Mouse (Mus musculus): ENCODE measurements at regions not wholly inside any gene's neighbourhood (a gene's known extent, or its start where the extent isn't known, plus 50 kb on each side); places are given as distances from the start of the nearest gene placed in this dataset.

- ATAC-seq (replicated peaks; ENCODE audit: insufficient number of reproducible peaks, low FRiP score, low TSS enrichment, poor library complexity, severe bottlenecking) = no peak
These were observed 54.5 kb downstream of the Gm10260 start for GRCm38 (mm10) chr13:97705926-97706325.

- ATAC-seq (replicated peaks; ENCODE audit: insufficient number of reproducible peaks, low FRiP score, low TSS enrichment, poor library complexity, severe bottlenecking) = no peak
These were observed 55.9 kb downstream of the Gm10260 start for GRCm38 (mm10) chr13:97704541-97704940.

DNA sequence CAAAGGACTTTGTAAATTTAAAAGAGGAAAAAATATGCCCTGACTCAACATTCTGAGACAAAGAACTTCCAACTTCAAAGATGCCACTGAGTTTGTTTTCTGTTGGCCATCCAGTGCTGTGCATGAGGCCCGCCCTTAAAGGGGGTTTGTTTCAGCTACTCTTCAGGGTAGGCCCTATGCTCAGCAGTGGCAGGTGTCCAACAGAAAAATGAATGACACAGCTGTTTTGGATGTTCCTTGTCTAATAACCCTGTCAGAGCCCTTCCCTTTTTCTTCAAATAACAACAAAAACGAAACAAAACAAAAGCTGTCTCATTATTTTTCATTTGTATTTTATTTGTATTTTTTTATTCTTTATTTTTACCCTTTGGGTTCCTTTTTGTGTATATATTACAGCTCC, 61.5 kb downstream of the Gm10260 start:
- ATAC-seq (replicated peaks; ENCODE audit: insufficient number of reproducible peaks, low FRiP score, low TSS enrichment, poor library complexity, severe bottlenecking) = no peak

DNA sequence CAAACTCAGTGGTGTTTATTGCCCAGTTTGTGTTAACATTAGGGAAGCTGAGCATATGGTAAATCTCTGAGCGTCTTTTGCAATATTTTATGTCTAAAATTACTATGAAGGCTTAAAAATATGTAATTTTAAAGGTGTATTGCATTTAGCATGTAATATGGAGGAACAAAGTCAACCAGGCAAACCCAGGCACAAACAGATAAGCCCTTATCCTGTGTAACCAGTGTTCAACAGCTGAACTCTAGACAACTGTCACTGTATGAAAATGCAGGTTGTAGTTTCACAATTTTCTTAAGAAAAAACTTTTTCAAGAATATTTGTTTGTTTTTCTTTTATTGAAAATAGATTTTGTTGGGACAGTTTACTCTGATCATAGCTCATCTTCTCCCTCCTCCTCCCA, 62.1 kb downstream of the Gm10260 start:
- ATAC-seq (replicated peaks; ENCODE audit: insufficient number of reproducible peaks, low FRiP score, low TSS enrichment, poor library complexity, severe bottlenecking) = no peak

- ATAC-seq (replicated peaks; ENCODE audit: insufficient number of reproducible peaks, low FRiP score, low TSS enrichment, poor library complexity, severe bottlenecking) = no peak
These were observed 63.2 kb downstream of the Gm10260 start for GRCm38 (mm10) chr13:97697262-97697661.

DNA sequence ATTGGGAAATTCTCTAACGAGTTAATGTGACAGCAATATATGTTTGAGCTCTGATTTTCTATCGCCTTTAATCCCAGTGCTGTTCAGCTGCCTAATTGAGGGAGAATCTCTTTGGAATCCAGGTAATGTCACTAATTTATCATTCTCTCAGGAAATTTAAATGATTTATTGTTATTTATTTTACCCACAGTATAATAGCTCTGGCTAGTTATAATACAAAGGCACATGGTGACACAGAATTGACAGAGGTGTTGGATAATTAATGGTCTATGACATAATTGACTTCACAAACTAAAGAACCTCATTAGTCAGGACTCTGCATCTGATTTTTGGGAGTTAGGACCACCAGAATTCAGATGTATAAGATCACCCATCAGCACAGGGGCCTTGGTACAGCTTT, 65.4 kb downstream of the Gm10260 start:
- ATAC-seq (replicated peaks; ENCODE audit: insufficient number of reproducible peaks, low FRiP score, low TSS enrichment, poor library complexity, severe bottlenecking) = no peak

DNA sequence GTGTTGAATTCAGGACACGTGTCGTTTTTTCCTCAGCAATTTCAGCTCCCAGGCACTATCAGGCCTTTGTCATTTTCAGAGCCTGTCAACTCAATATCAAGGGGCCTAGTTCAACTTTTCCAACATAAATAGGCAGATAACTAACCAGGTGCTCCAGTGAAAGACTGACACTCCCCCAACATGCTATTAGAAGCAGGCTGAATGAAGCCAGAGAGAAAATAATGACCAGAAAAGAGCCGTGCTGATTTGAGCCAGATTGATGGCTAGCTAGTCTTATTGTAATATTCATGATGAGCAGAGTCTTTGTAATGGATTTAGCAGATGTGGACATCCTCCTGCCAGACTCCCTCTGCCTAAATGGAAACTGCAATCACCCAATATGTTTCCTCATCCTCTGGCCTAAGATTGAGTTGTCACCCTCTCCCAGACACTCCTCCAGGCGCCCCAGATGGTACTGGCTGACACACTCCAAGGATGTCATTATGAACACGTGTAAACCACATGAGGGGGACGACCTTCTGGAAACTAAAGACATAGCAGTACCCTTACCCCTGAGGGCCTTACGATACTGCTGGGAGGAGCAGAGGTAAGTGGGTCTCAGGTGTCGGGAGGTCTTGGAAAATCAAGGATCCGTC, 66.0 kb downstream of the Gm10260 start:
- ATAC-seq (replicated peaks; ENCODE audit: insufficient number of reproducible peaks, low FRiP score, low TSS enrichment, poor library complexity, severe bottlenecking) = no peak

DNA sequence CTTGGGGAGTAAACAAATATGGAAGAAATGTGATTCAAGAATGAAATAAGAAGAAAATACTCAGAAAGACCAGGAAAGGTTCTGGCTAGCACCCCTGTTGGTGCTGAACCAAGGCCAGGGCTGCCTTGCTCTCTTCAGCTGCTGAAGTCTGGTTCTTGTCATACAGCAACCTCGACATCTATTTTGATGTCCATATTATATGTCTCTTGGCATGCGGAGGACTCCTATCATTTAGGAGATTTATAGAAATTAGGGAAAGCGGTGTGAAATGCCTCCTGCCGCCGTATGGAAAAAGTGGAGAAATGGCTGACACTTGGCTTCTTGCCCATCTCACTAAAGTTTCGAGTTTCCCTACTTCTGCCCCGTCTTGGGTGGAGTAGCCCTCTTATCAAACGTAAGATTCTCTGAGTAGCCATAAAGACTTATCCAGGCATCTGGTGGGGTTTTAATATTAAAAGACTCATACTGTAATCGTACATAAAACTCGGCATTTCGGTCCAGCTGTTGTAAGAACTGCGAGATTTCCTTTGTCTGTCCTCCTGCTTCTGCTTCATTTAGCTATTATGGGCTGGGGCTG, 72.0 kb downstream of the Gm10260 start:
- ATAC-seq (replicated peaks; ENCODE audit: insufficient number of reproducible peaks, low FRiP score, low TSS enrichment, poor library complexity, severe bottlenecking) = no peak

DNA sequence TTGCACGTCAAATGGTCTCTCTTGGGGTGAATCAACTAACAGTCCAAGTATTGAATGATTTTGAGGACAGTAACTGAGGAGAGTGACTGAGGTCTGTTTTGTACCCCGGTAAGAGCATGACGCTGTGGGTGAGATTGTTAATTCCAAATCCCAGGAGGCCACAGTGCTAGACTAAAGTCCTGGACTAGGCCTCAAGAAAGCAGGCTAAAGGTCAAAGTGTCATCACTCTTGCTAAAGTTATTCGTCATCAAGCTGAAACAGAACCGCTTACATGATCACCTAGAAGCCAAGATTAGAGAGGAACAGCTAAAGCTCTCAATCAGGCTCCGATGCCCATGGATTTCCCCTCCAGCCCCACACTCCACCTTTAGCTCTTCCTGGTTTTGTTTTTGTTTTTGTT, 76.6 kb downstream of the Gm10260 start:
- no peak for ATAC-seq (replicated peaks; ENCODE audit: insufficient number of reproducible peaks, low FRiP score, low TSS enrichment, poor library complexity, severe bottlenecking)

- no peak for ATAC-seq (replicated peaks; ENCODE audit: insufficient number of reproducible peaks, low FRiP score, low TSS enrichment, poor library complexity, severe bottlenecking)
These were observed 79.0 kb downstream of the Gm10260 start for GRCm38 (mm10) chr13:97681228-97681987.

DNA sequence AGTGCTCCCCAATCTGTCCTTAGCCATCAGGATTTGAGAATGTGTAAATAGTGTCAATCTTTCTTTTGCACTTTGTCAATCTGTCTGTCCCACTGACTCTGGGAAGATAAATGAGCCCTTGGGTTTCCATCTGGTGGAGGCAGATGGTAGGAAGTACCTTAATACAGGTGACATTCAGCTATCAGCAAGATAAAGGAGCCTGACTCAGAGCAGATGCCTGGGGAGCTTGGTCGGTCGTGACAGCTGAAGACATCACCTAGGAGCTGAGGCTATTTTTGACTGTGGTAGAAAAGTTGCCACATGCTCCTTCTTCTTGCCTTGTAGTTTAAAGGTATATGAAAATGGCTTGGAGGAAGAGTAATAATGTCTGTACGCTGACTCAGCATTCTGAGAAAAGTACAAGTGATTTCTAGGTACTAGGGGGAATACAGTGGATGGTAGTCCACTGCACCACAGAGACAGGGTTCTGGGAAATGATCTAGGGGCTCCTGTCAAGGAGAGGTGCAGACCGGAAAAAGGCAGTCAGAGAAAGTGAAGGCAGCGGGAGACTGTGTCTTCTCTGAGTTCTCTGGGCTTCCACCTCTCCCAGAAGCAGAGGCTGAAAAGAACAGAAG, 80.0 kb downstream of the Gm10260 start:
- ATAC-seq (replicated peaks; ENCODE audit: insufficient number of reproducible peaks, low FRiP score, low TSS enrichment, poor library complexity, severe bottlenecking) = no peak

DNA sequence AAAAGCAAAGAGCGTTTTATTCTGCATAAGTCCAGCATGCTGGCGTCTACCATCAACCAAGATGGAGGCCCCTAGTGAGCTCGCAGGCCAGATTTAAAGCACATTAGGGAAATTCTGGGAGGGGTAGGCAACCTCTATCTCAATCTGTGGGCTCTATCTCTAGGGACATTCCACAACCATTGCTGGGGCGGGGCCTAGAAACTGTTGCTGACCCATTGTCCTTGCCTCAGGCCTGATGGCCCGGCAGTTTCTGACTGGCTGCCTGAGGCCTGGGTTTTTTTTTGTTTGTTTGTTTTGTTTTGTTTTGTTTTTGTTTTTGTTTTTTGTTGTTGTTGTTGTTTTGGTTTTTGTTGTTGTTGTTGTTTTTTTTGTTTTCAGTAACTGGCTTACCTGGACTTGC, 81.4 kb downstream of the Gm10260 start:
- no peak for ATAC-seq (replicated peaks; ENCODE audit: insufficient number of reproducible peaks, low FRiP score, low TSS enrichment, poor library complexity, severe bottlenecking)

- ATAC-seq (replicated peaks; ENCODE audit: insufficient number of reproducible peaks, low FRiP score, low TSS enrichment, poor library complexity, severe bottlenecking) = no peak
These were observed 83.8 kb downstream of the Gm10260 start for GRCm38 (mm10) chr13:97676536-97677048.

DNA sequence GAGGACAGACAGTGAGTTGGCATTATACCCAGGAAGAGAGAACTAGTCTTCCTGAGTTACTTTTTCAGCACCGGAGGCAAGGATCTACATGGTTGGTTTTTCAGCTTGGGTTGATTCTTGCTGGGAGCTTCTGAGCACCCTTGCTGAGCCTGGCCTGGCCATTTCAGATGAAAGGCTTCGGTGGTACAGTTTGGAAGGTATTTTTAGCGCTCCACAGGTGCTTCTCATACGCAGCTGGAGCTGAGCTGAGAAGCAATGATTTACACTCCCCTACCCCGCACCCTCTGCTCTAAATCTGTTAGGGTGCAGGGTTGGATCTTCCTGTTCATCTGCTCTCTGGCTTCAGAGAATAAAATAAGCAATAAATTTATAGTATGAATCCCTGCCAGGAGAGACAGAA, 87.3 kb downstream of the Gm10260 start:
- no peak for ATAC-seq (replicated peaks; ENCODE audit: insufficient number of reproducible peaks, low FRiP score, low TSS enrichment, poor library complexity, severe bottlenecking)

GRCm38 (mm10) chr13:97672038-97672675, 88.3 kb downstream of the Gm10260 start:
- ATAC-seq (replicated peaks; ENCODE audit: insufficient number of reproducible peaks, low FRiP score, low TSS enrichment, poor library complexity, severe bottlenecking) = no peak

GRCm38 (mm10) chr13:97669366-97669765, 91.1 kb downstream of the Gm10260 start:
- ATAC-seq (replicated peaks; ENCODE audit: insufficient number of reproducible peaks, low FRiP score, low TSS enrichment, poor library complexity, severe bottlenecking) = no peak

GRCm38 (mm10) chr13:97668910-97669309, 91.5 kb downstream of the Gm10260 start:
- ATAC-seq (replicated peaks; ENCODE audit: insufficient number of reproducible peaks, low FRiP score, low TSS enrichment, poor library complexity, severe bottlenecking) = no peak

DNA sequence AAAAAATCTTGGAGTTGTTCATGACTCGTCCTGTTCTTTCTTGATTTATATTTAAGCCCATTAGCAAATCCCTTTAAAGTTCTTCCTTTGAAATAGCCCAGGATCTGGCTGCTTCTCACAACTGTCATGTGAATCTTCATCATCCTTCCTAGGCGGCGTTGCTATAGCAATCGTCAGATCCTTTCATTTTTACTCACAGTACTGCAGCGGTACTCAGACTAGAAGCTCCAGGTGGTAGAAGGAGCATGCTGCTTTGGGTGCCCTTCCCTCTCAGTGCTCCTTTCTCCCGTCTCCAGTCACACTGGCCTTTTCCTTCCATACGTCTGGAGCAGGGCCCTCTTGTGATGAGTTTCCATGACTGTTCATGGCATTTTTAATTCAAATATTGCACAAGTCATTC, 93.1 kb downstream of the Gm10260 start:
- ATAC-seq (replicated peaks; ENCODE audit: insufficient number of reproducible peaks, low FRiP score, low TSS enrichment, poor library complexity, severe bottlenecking) = no peak

DNA sequence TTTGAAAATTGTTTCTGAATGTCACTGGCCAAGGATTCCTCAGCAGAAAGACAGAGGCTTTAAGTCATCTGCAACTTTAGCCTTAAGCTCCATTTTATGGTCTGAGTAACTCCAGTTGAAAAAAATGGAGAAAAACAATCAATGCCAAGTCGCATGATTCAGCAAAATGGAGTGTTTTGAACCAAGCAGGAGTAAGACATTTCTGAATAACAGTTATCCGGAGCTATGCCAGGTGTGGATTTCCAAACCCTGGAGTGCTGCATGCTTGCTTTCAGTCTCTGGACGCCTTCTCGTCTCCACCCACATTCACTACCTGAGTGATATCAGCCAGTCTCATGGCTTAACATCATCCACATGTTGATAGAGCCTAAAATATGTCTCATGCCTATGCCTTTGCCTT, 93.7 kb downstream of the Gm10260 start:
- no peak for ATAC-seq (replicated peaks; ENCODE audit: insufficient number of reproducible peaks, low FRiP score, low TSS enrichment, poor library complexity, severe bottlenecking)

All from monocyte, adult 5-6 weeks (primary cell).